Mouse (Mus musculus) cerebellum, adult 11 months (tissue): Measurements from ENCODE around the gene Gm20503.
A peak's percentile ranks its signal among the peaks of the same experiment; 100 is the strongest.

Source experiments
- DNase-seq: peaks from one replicate; pipeline ENCODE4 v3.0.0; 2022

The Gm20503 gene

DNA sequence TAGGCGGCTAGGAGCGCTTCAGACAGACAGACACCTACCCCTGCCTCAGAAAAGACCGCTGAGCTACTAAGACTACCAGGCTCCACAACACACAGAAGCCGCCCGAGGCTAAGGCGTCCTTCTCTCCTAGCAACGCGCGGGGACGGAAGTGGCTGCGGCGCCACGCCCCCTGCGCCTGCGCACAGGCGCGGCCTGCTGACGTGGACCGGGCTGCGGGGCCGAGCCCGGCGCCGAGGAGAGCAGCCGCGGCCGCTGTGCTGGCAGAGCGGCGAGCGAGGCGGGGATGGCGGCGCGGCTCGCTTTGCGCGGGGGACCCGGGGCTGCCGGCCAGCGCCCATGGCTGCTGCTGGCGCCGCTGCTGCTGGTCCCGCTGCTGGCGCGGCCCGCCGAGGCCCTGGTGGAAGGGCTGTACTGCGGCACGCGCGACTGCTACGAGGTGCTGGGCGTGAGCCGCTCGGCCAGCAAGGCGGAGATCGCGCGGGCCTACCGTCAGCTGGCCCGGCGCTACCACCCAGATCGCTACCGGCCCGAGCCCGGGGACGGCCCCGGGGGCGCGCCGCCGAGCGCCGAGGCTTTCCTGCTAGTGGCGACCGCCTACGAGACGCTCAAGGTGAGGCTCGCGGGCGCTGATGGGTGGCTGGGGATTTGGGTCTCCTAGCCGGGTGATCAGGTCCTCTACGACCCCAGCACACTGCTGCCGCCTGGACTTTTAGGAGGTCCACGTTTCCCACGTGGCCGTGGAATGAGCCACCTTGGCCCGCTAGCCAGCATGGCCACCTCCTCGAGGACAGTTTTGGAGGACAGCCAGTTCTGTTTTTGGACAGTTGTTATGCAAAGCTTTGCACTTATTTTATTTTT lies at the start of gene Gm20503:
Gene Gm20503, plus strand, starts transcription at position 263 of the 858 bp plus-strand sequence.
- peak; percentile 88 for DNase-seq

DNA sequence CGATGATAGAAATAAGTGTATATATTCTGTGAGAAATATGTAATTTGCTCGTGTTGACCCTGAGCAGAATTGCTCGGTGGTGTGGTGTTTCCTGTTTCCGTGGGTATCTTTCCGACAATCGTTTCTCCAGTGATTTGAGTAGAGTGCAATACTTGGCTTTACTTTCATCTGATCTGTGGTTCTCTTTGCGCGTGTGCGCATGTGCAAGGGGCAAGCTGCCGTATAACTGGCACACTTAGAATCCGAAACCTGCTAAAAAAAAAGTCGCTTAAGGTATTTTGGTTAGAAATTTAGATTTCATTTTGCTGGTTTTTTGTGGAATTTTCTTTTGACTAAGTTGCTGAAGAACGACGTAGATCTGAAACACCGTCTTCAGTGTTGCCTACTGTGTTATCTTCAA lies 41.3 kb upstream of the Gm20503 start:
- no peak for DNase-seq

GRCm38 (mm10) chr4:58963271-58963670 lies 39.7 kb upstream of the Gm20503 start:
- no peak for DNase-seq

- DNase-seq: no peak
These were observed 37.9 kb upstream of the Gm20503 start for GRCm38 (mm10) chr4:58965136-58965535.

- DNase-seq: no peak
These were observed 32.3 kb upstream of the Gm20503 start for GRCm38 (mm10) chr4:58970678-58971077.

DNA sequence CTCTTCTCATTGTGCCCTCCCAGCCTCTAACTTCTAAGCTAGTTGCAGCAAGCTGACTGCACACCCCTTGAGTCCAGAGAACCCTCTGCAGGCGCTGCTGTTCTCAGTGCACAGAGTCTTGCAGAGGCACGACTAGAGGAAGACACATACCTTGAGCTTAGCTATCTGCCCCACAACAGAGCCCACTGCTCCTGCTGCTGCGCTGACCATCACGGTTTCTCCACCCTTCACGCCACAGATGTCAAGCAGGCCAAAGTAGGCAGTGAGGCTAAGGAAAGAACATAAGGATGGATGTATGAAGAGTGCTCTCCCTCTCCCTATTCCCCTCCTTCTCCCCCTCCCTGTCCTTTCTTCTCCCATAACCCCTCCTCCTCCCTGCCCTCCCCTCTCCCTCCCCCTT lies 27.3 kb upstream of the Gm20503 start:
- DNase-seq: no peak

DNA sequence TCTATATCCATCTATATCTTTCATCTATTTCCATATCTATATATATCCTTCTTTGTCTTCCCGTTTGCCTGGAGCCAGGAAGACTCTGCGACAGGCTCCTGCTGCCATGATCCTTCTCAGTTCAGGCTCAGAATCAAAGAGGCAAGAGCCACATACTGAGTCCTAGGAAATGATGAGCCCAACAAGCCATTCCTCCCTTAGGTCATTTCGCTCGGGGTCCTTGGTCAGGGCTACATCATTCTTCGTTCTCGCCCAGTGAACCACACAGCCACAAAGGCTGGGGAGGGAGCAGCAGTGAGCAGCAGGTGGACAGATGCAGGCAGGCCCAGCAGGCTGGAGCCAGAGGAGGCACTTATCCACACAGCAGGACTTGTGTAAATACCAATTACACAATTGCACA lies 21.6 kb upstream of the Gm20503 start:
- no peak for DNase-seq

- no peak for DNase-seq
These were observed 20.2 kb upstream of the Gm20503 start for GRCm38 (mm10) chr4:58982806-58983205.

GRCm38 (mm10) chr4:58985157-58985648 lies 17.8 kb upstream of the Gm20503 start:
- DNase-seq: peak; percentile 51

DNA sequence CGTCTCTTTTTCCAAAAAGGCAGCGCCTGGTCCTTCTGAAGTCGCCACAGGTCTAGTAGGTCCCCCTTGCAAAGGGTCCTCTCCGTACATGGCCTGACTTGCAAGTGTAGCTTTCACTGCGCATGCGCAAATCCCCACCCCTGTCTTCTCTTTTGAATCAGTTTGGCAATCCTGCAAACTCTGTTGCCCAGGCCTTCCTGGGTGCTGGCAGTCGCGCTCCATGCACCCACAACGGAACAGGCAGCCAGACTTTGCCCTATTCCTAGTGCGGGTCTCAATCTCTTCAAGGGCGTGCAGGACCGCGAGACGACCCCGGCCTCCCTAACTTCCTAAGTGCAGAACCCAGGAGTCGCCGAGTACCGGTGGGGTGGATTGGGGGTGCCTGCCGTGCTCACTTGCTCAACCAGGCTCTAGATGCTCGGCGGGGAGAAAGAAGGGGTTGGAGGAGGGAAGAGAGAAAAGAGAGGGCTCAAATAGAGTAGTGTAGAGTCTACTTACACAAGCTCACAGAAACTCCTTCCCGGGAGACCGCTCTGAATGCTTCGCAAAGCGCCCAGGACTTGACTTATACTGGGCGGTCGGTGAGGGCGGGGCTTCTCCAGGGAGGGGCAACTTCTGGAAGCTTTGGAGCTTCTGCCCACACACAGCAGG lies 16.3 kb upstream of the Gm20503 start, which contains the start of gene Ptgr1:
Gene Ptgr1, minus strand, starts transcription at position 580 of the 651 bp plus-strand sequence.
- peak; percentile 58 for DNase-seq

DNA sequence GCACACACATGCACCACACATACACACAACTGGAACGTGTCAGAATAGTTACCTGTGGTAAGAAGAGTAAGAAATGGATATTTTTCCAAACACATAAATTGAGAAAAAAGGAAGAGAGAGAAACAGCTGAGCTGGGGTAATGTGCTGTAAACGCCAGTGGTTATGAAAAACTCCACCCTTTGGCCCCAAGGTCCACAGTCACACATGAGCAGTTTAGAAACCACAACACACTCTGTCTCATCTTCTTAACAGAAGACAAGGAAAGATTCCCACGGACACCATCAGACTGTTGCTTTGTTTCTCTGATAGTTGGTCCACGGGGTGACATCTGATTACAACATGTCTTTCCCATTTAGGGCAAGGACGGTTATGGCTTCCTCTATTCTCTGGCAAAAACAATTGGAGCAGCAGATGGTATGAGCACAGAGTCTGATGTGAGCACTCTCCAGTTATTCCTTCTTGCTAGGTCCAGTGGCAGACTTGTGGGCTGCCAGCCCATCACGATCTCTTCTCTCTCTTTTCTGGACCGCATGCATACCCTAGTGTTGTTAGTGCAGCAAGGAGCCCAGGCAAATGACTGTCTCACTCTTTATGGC lies 13.6 kb upstream of the Gm20503 start:
- DNase-seq: no peak

DNA sequence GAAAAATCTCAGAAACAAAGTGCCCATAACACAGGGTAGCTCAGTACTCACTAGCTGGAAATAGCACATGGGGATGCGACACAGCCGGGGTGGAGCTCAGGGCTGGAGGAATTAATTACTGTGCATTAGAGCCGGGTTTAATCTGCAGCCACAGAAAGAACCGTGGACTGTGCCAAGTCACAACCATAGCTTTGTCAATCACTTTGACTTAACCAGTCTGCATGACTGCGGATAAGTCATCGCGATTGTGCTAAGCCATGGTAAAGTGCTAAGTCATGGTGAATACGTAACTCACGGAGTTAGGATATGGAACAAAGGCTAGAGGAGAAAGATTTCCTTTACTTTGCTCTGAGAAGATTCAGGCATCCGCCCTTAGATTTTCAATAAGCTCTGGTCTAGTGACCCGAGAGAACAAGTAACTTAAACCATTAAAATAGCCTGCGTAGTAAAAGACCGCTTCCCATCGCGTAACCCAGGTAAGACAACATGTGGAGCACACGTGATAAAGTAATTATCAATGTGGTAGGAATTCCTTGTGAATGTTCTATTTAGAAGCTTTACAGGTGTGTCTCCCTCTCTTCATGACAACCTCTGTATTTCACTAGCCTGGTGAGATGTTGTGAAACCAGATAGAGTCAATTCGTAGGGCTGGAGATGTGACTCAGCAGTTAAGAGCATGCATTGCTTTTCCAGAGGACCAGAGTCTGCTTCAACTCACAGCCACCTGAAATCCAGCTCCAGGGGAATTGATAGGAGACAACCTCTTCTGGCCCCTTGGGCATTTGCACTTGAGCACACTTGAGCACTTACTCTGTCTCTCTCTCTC lies 12.2 kb upstream of the Gm20503 start:
- DNase-seq: no peak

DNA sequence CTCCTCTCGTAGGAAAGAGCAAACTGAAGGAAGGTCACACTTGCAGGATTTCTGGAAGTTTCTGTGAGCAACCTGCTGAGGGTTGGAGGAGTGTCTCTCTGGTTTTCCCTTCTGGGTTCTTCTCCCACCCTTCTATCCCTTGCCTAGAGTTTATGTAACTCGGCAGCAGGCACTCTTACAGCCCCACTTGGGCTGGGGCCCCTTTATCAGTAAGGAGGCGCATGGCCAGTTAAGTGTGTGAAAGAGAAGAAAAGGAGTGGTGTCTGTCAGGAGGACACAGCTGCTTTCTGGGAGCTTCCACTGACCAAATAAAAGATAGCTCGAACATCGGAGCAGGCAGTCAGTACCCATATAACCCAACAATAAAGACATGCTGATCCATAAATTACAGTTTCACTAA lies 10.8 kb upstream of the Gm20503 start:
- no peak for DNase-seq

DNA sequence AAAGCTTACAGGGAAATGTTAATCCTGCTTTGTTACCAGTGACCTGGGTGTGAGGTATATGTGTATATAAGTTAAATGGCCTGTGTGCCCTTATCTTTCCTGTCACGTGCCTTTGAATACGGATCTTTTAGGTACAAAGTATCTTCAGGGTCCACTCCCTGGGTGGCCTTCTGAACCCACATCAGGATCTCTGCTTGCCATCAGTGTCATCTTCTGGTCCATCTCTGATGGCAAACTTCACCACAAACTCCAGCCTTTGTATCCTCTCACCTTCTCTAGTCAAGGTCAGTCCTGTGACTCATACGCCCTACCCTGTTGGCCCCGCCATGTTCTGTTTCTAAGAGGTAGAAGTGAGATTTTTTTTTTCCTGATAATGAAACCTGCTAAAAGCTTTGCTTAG lies 8.2 kb upstream of the Gm20503 start, which contains the start of gene Dnajc25:
Gene Dnajc25, plus strand, starts transcription at position 301 of the 400 bp plus-strand sequence.
- no peak for DNase-seq

GRCm38 (mm10) chr4:58995251-58995693 lies 7.7 kb upstream of the Gm20503 start:
- DNase-seq: no peak

- no peak for DNase-seq
These were observed 5.9 kb upstream of the Gm20503 start for GRCm38 (mm10) chr4:58997081-58997480.

- no peak for DNase-seq
These were observed 4.3 kb upstream of the Gm20503 start for GRCm38 (mm10) chr4:58998688-58999087.

DNA sequence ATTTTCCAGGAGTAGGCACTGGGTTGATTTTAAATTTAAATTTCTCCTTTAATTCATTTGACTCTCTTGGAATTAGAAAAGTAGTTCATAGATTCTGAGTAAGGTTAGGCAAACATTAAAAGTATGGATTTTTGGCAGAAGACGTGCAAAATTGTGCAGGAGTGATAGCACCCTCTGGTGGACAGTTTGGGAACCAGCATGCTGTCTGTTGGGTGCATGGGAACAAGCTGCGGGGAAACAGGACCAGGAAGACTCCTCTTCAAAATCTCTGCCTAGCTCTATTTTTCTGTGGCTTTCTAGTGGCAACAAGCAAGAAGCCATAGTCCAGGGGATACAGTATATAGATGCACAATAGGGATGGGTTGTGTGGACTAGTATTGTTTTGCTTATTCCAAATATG lies 3.3 kb upstream of the Gm20503 start:
- peak; percentile 54 for DNase-seq

DNA sequence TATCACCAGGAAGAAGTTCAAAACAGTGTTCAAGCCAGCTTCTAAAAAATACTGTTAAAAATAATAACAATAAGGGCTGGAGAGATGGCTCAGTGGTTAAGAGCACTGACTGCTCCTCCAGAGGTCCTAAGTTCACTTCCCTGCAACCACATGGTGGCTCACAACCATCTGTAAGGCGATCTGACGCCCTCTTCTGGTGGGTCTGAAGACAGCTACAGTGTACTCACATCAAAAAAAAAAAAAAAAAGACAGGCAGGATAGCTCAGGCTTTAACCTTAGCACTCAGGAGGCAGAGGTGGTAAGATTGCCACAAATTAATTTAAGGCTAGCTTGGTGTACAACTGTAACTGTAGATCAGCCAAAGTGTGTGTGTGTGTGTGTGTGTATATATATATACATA lies 2.4 kb upstream of the Gm20503 start:
- DNase-seq: no peak

DNA sequence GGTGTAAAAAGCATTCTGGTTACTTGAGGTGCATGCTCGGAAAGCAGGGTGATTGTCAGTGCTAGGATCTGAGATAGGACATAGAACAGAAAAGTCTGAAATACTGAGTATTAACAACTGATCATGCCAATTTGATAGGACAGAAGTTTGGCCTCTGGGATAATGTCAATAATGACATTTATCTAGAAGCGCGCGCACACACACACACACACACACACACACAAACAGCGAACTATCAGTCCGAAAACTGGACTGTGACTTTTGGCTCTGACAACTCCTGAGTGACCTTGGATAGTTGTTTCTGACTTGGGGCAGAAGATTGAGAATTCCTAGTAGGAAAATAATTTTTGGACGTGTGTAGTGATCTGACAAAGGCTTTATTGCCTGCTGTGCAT lies 793 bp downstream of the Gm20503 start:
- no peak for DNase-seq

DNA sequence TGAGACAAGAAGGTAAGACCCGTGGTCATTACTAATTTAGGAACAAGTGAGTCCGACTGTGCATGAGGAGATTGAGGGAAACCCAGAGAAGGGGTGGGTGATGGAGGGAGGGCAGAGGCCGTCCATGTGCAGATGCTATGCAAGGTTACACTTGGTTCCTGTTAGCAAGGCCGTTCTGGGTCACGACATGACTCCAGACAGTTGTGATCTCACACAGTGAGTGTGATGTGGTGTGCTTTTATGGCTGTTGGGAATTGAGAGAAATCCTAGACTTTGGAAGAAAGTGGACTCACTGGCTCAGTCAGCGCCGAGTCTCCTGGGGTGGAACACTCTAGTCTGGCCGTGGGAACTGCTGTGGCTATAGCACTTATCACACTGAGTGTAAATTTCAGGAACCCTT lies 3.2 kb downstream of the Gm20503 start:
- DNase-seq: no peak

DNA sequence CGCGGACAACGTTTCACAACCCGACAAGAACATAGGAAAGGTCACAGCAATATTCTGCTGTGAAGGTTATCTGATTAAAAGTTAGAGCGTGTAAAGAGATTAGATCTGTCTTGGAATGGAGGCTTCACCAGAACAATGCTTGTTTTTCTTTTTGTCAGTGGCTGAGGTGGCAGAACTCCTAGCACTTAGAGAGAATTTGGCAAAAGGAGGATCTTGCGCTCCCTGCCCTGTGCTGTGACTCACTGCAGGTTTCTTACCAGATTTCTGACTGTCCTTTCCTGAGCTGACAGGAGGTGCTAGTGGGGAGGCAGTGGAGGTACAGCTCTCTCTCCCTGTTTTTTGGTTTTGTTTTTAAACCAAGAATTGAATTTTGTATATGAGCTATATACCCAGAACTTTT lies 4.0 kb downstream of the Gm20503 start:
- no peak for DNase-seq

GRCm38 (mm10) chr4:59007974-59008373 lies 5.0 kb downstream of the Gm20503 start:
- no peak for DNase-seq
